In genomic region chr14:120359608-120360007, GRCm38 (mm10) we compare ENCODE assay signal across 5 mouse cellular contexts.
DNase-seq lines count a peak whose midpoint lies in the region; ATAC-seq and TF ChIP-seq lines count a peak whose summit lies in the region.
"Not testable (repeated sequence)": the region's sequence is repeated elsewhere in the genome, so short reads cannot be mapped to it uniquely, and the experiment has no call there.

No protein-coding gene starts in this region.

- TF ChIP-seq CTCF in testis, adult 2 months (IDR thresholded peaks at IDR 0.05; ENCODE audit: control insufficient read depth, insufficient read depth, insufficient replicate concordance, low read depth, low read length): peak; percentile 22; the same call in 1 of the 2 replicates

- not testable (repeated sequence) for TF ChIP-seq POLR2A in testis, adult 2 months (IDR thresholded peaks at IDR 0.05; ENCODE audit: control insufficient read depth, low read depth, low read length)

- H3K27ac ChIP-seq in testis, adult 2 months (ENCODE audit: control insufficient read depth, insufficient read depth, low read depth, low read length): not testable (repeated sequence)

- ATAC-seq in granulocyte monocyte progenitor cell, adult 5-6 weeks (replicated peaks; ENCODE audit: poor library complexity, severe bottlenecking): peak; percentile 56; the same call in 1 of the 2 replicates
- ATAC-seq in megakaryocyte progenitor cell, adult 5-6 weeks (replicated peaks; ENCODE audit: poor library complexity): peak; percentile 54; the same call in 1 of the 2 replicates
- peak; percentile 62; the same call in 1 of the 2 replicates for ATAC-seq in neutrophil, adult 5-6 weeks (ENCODE audit: extremely low read depth, insufficient number of reproducible peaks, low FRiP score, poor library complexity, severe bottlenecking)

- H3K36me3 ChIP-seq in testis, adult 2 months (ENCODE audit: control insufficient read depth, insufficient read depth, low read length): not testable (repeated sequence)

- peak; percentile 32 to 42 for DNase-seq in B cell, adult 2 months

- H3K27me3 ChIP-seq in testis, adult 2 months (ENCODE audit: control insufficient read depth, insufficient read depth, low read length): not testable (repeated sequence)

- not testable (repeated sequence) for H3K4me3 ChIP-seq in testis, adult 2 months (ENCODE audit: control insufficient read depth, low read depth, low read length)

- H3K4me1 ChIP-seq in testis, adult 2 months (ENCODE audit: control insufficient read depth, insufficient read depth, low read length): not testable (repeated sequence)
